Mouse (Mus musculus) natural killer cell, adult 2 months (primary cell): ENCODE measurements around the gene Lgalsl.

Experiments used
- DNase-seq, 2 experiments: peaks; one replicate each; pipeline ENCODE4 v3.0.0; 2022; ENCODE audit warnings: low spot score in 2 of 2

Lgalsl gene

DNA sequence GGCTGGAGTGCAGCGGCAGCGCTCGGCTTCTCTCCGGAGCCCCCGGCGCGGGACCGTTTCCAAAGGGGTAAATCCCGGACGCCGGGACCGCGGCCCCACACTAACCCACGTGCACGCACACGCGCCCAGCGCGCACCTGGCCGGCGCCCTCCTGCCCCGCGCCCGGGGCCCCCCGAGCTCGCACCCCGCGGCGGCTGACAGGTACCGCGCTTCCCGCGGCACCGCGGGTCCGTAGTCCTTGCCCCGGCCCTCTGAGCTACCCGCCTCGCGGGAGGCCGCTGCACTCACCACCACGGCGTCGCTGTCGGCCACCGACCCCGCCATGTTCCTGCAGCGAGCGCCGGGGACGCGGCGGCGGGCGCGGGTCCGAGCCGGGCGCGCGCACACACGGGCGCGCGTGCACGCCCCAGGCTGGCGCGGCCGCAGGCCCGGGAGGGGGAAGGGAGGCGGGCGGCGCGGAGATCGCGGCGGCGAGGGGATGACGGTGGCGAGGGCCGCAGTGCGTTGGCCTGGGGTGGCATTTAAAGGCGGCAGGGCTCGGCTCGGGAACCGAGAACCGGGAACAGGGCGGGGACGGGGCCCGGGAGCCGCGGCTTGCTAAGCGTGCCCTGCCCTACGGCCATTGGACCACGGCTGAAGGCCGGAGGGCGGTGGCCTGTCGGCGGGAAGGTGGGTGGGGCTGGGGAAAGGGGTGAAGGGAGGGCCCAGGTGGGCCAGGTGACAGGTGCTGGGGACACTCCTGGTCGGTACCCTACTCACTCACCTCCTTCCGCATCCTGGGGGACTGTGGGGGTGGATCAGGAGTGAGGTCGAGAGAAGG, at the start of gene Lgalsl:
Gene Lgalsl, minus strand, starts transcription at position 371 of the 820 bp plus-strand sequence.
- peak; percentile 18 to 41 for DNase-seq

DNA sequence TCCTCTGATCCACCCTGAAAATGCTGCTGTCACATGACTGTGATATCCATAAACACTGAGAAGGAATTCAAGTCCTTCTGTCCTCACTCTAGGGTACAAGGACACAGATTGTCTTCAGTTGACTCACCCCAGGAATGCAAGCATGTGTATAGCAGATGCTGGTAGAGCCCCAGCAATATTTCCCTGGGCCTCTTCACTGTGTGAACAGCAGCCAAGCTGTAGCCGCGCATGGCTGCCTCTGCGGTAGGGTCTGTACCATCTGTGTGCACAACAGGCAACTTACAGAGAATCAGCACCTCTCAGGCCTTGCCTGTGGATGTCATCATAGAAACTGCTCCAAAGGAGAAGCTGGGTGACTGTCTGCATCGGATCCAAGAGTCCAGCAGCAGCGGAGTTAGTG, 47.8 kb upstream of the Lgalsl start:
- DNase-seq: no peak

DNA sequence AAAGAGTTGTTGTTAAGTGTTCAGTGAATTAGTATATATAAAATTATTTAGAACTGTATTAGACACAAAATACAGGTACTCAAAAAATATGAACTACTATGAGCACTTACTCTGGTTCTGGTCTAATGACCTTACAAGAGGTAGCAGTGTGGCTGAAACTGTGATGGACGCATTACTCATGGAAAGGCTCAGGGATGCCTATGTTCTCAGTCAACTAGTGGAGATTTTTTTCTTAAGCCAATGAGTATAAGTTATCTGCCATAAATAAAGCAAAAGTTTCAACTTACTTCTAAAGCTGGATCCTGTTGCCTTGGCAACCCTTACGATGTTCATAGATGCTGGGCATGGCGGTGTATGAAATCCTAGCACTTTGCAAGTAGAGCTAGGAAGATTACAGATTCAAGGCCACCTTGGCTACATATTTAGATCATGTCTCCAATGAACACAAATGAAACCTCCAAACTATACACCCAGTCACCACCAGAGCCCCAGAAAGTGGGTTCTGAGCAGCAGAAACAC, 46.8 kb upstream of the Lgalsl start:
- no peak for DNase-seq

DNA sequence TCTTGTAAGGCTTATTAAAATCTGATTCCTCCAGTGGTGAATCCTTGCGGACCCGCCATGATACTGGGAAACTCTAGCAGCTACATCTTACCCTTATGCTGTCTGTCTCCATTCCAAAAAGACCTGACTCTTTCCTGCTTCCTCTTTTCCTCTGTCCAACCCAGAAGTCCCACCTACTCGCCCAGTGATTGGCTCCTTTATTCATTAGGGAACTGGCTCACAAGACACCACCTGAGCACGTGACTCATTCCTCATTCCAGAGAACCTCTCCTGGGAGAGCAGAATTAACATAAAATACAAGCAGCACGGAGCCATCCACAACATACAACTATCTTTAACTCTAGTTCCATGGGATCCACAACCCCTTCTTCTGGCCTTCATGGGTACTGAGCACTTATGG, 42.5 kb upstream of the Lgalsl start:
- DNase-seq: no peak

DNA sequence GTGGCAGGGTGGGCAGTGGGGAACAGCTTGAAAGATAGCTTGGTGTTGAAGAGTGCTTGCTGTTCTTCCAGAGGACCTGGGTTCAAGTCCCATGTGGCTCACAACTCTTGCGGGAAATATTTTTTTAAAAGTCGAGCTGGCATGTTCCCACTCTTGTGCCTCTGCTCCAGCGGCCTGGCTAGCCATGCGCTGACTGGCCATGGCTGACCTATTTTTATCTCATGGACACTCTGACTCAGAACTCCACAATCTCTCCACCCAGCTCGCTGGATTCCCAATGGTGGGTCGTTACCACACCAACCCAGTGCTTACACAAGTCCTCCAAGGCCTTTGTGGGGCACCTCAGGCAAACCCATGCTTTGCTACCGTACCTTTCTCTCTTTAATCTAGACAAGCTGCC, 42.1 kb upstream of the Lgalsl start:
- no peak for DNase-seq

DNA sequence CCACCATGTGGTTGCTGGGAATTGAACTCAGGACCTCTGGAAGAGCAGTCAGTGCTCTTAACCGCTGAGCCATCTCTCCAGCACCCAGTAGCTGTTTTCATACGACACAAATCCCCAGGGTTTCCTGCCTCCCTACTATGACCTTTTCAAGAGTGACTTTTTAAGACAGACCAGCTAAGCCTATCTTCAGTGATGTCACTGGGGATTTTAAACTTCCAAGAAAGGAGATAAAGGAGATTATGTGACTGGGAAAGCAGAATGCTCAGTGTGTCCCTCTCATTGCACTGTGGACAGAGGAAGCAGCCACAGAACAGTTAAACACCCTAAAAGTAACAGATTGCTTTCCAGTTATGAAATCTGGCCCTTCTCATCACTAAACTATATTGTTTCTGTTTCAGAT, 41.6 kb upstream of the Lgalsl start:
- DNase-seq: no peak

DNA sequence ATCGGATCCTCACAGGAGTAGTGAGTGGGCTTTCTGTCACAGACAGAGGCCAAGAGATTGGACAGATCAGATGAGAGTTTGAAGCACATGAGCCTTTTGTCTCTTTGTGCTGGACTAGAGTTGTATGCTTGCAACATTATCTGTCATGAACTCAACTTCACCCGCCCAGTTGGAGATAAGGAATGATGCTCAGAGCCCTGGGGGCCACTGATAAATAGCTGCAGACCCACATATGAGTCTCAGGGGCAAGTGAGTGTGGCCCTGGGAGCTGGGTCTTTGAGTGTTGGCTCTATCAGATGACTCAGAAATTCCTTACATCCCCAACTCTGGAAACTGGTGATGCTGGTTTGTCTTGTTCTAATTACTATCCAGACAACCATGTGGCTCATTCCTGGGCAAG, 39.1 kb upstream of the Lgalsl start:
- DNase-seq: no peak

DNA sequence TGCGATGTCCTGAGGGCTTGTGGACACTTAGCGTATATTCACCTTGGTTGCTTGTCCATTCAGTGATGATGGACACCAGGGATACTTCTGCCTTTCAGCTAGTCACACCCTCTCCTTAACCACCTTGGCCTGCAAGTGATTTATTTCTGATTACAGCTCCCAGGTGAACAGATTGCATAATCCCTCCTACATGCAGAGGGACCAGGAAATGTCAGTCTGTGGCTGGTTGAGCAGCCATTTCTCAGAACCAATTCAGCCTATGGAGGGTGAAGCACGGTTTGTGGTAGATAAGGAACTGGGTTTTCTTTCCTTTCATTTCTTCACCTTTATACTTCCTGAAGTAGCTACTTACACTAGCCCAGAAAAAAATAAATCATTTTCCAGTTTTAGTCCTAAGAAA, 34.6 kb upstream of the Lgalsl start:
- DNase-seq: no peak

DNA sequence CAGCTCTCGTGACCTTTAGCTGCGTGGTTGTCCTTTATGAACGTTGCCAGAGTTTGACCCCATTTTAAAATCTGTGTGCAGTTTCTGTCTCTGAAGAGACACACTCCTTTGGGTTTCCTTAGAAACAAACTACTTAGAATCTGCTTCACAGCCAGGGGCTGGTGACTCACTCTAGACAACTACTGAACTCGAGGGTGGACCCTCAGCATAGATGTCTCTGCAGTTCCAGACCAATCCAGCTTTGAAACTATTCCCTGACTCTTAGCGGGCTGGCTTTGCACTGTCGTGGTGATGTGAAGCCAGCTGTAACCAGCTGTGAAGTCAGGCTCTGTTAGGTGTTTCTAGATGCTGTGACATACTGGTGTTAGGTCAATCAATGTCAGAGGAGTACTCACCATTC, 33.8 kb upstream of the Lgalsl start:
- no peak for DNase-seq

DNA sequence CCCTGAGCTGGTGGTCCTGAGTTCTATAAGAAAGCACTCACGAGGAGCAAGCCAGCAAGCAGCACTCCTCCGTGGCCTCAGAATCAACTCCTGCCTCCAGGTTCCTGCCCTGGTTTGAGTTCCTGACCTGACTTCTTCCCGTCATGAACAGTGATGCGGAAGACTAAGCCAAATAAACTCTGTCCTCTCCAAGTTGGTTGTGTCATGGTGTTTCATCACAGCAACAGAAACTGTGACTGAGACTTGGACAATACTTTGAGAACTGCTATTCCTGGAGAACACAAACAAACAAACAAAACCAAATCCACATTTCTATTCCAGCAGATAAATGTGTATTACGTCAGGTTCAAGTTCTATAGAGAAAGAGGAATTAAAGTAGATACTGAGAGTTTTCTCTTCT, 31.2 kb upstream of the Lgalsl start:
- no peak for DNase-seq

DNA sequence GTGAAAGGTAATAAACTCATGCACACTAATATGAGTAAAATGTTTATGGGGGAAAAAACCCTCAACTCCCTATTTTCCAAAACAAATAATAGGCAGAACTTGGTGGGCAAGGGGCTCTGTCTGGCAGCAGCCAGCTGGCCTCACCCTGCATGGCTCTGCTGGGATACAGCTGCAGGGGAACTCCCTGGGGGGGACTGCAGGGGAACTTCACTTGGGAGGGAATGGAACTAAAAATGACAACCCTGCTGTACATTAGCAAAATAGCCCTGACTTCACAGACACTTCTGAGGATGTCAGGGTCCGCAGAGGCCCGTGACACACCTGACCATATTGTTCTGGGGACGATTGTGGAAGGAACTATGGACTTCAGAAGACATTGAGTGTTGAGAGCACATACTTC, 29.5 kb upstream of the Lgalsl start:
- DNase-seq: no peak

DNA sequence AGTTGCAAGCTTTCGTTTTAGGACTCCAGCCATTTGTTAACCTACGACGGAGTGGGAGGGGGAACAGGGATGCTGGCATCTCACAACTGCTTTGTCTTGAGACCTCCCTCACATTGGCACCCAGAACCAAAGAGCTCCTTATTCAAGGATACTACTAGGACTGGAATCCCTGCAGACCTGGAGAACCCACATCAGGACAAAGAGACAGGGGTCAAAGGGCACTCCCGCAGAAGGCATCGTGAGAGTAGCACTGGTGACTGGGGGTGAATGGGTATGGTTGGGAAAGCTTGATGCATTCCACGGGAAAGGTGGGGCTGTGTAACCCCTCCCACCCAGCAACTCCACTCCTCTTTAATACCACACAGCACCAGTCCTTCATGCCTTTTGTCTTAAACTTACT, 29.0 kb upstream of the Lgalsl start:
- DNase-seq: no peak

DNA sequence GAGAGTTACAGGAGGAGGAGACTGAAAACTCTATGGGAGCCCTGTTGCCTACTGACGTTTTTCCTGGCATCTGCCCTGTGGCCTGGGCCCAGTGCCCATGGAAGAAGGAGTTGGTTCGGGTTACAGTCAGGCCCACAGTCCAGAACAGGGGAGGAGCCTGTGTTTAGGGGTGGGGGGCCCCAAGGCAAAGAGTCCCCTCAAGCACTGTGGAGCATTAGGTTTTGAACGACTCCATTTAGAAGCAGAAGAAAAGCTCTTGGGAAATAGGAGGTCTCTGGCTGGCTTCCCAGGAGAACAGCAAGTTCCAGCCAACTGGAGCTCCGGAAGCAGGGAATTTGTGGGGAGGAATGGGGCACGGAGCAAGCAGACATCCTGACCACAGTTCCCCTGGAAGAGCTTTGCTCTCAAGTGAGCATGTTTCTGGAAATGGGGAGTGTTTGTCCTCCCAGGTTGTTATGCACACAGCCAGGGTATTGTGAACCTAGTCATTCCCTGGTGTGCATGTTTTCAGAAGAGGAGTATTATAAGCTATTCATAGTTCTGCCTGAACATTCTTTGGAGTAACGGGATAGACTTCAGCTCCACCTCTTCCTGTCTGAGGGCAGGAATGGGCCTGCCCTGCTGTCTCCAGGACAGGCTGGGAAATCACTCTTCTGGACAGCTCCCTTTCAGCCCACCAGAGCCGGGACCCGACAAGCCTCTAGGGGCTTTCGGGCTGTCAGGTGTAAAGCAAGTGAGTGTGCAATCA, 28.2 kb upstream of the Lgalsl start:
- no peak for DNase-seq

DNA sequence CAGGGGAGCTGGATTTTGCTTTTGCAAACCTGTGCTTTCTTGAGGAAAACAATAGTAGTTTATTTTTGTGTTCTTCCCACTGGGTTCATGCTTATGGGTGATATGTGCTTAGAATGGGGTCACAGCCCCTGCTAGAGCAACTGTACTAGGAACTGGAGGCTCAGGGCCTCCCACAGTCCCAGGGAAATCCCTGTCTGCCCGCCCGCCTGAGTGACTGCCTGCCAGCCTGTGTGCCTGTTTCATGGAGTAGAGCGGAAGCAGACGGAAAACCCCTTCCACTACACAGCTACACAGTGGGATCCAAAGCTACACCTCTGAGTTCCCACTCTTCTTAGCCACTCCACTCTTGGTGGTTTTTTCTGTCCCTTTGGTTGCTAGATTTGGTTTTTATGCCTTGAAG, 27.1 kb upstream of the Lgalsl start:
- DNase-seq: no peak

DNA sequence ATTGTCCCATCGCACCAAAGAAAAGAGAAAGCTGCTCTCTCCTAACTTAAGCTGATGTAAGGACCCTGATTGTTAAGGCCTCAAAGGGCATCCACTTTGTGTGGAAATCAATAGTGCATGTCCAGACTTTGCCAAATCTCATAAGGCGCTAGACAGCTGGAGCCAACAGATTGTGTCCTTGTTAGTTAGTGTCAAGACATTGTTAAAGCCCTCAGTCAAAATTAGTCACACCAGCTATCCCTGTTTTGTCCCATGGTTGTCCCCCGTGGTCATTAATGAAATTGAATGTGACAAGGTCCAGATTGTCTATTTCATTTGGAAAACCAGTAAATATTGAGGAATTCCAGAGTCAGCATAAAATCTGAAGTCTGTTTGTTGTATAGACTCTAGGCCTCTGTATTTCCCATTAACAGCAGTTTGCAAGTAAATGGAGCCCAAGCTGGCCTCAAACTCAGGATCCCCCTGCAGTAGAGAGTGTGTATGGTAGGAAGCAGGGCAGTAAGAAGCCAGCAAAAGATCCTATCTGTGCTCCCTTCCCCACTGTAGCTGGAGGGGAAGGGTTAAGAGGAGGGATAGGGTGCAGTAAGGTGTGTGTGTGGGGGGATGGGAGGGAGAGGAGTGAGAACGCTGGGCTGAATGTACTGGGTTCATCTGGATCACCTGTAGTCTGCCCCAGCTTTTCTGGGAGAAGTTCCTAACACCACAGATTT, 23.3 kb upstream of the Lgalsl start:
- no peak for DNase-seq

DNA sequence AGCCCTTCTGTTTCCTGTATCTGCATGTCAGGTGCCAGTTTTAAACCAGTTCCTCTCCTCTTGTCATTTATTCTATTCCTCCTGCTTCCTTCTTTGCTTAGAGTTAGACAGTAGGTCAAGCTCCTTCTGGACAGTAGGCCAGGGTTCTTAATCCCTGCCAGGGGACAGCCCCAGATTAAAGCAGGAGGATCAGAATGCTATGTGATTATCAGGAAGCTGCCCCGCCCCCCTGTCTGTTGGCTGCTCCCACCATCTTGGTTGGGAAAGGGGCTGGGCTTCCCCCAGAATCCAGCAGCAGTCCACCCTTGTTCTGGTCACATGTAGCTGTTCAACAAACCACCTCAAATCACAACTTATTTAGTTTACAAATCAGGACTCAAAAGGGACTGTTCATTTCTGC, 19.3 kb upstream of the Lgalsl start:
- no peak for DNase-seq

DNA sequence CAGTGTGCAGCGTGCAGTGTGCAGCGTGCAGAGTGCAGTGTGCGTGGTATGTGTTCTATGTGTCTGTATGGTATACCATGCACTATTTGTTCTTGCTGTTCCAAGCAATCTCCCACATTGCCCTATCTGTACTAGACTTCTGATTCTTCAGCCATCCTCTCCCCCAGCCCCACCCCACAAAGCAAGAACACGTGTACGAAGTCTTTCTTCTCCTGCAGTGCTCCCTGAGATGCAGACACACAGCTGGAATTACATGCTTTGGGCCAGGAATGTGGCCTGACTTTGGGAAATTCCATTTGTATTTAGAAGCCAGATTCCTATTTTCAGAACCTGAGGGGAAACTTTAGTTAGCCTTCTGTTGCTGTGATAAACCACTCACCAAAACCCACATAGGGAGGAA, 18.5 kb upstream of the Lgalsl start:
- no peak for DNase-seq

DNA sequence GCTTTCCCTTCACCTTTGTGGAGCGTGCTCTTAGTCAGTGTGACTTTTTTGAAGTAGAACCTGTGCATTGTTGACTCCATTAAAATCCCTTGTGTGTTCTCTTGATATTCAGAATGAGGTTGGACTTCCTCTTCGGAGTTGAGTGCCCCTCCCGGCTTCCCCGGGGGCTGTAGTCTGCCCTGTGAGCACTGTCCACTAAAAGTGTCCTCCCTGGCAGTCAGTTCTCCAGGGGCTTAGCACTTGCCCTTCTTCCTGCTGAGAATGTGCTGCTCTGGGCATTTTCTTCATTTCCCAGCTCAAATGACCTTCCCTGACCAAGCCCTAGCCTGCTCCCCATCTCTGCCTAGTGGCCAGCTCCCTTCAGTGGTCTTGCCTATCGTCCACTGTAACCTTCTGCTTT, 6.5 kb upstream of the Lgalsl start:
- DNase-seq: no peak

DNA sequence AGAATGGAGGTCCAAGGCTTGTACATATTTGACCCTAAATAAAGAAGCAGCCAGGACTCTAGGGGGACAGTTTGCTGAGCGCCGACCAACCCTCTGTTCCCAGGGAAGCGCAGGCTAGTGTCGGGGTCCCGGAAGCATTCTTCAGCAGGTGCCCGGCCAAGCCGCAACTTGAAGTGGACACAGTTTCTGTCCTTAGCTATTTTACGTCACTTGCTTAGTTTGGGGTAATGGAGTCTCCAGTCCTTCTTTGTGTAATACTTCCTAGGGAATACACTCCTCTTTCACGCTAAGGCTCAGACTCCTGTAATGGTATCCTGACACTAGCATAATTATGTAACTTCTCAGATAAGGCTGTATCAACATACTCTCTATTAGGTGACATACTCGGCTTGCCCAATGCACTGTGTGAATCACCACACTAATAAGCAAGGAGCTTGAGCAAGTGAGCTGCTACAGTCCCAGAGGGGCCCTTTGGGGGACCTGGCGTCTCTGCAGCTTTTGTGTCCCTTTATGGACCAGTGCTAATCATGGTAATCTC, 813 bp upstream of the Lgalsl start:
- no peak for DNase-seq

DNA sequence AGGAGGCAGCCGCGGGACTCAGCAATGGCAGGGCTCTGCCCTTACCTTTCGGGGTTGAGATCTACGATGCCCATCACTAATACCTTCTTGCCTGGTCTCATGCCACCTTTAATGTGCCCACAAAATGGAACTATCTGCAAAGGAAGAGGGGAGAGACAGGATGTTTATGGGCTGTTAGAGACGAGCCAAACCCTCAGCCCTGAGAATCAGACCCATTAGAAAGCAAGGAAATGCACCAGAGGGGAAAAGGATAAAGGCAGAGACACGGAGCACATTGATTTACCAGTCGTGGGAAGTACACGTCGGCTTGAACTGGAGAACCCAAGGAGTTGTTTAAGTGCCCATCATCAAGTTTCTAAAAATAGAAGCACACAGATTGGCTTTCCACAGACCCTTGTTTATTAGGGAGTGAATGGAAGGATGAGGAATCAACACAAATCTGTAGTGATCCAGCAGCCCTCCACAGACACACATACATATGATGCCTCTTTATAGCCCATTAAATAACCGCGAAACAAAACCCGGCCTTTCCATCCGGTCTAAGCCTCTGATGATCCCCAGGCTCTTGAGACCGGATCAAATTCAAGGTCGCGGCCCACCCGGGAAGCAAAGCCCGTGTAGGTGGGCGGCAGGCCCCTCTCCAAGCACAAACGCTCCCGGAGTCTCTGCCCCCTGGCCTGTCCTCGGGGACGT, 717 bp downstream of the Lgalsl start:
- DNase-seq: no peak

DNA sequence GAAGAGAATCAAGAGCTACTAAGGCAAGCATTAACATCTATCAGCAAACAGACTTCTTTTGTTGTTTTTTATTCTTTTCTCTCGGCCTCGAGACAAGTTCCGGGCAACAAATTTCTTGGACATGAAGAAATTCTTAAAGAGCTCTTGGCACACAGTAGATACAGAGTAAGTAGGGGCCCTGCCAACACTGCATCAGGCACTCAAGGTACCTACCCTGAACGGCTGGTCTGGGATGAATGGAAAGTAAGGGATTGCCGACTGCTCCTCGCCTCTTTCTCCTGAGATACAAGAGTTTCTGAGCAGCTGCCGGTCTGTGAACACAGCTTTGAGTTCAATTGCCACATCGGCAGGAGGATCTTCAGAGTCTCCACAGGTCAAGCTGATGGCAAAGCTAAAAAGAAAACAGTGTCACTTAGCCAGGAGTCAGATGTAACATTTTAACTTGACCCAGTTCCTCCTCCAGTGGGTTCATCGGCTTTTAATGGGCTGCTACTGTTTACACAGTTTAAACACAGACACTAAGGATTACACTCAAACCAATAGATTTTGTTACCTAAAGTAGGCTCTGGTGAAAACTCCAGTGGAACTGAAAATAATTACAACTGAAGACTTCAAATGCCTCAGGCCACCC, 1.7 kb downstream of the Lgalsl start:
- DNase-seq: no peak
